Comparison of ENCODE assay signal across 8 mouse cellular contexts in the genomic region with DNA sequence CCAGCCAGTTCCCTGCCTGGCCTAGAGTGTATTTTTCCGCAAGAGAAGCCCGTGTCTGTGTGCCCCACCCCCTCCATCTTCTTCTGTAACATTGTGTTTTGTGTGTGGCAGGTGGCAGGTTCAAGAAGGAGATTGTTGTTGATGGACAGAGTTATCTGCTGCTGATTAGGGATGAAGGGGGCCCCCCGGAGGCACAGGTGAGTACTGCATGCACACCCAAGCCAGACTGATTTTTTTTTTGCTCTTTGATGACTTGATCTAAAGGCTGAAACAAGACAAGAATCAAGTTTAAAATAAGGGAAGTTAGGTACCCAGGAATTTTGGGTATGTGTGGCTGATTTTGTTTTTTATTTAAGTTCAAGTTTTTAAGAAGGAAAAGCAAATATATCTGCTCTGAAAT.
DNase-seq lines count a peak whose midpoint lies in the region.

No protein-coding gene starts in this region.

- intact Hi-C loops in gastrocnemius, postnatal 36 days (cut with DNase I): loop anchor here (2.0 to 5.0 kb wide), 2 partner anchors 101 to 390 kb away; no protein-coding TSS in a partner anchor

- peak; percentile 68 for DNase-seq in adrenal gland, postnatal 14 days
- DNase-seq in adrenal gland, adult 8-10 months: no peak
- DNase-seq in left cerebral cortex, adult 11 months (ENCODE audit: low spot score): peak; percentile 42
- DNase-seq in left cerebral cortex, adult 8-10 months (ENCODE audit: low spot score in 2 of 2): no peak
- DNase-seq in cerebellum, adult 9-10 months: peak; percentile 88
- peak; percentile 41 for DNase-seq in lung, postnatal 36 days
- DNase-seq in urinary bladder, postnatal 14 days (ENCODE audit: low spot score): no peak
- no peak for DNase-seq in gastrocnemius, postnatal 36 days

Comparison
In these comparisons a context has a peak if more than half of its experiments do, and no peak if none do; other contexts are left out.
1. DNase-seq: peak in adrenal gland, postnatal 14 days (single experiment), left cerebral cortex, adult 11 months (single experiment), cerebellum, adult 9-10 months (single experiment) and lung, postnatal 36 days (single experiment); none in adrenal gland, adult 8-10 months (single experiment), left cerebral cortex, adult 8-10 months (0 of 2), urinary bladder, postnatal 14 days (single experiment) and gastrocnemius, postnatal 36 days (0 of 2).